9 mouse cellular contexts compared by ENCODE assay signal in genomic region chr2:31769115-31769514, GRCm38 (mm10). TPM values are rescaled to one million over a fixed set of nuclear protein-coding genes. Genes with fewer than 3 reads are reported as not detected.
DNase-seq lines count a peak whose midpoint lies in the region; ATAC-seq lines count a peak whose summit lies in the region.
"Had no signal": no experiment of that assay in that cellular context is flagged by ENCODE, and none has a peak within 500 bp of the region (broad histone marks: within the 10 kb centered on the region; RNA-seq: fewer than 3 reads in every experiment).

No protein-coding gene starts in this region.

- WGBS in hindbrain, embryonic 13.5 days, result 57% methylated on average over 4 of the region's 4 CpGs
- WGBS in hindbrain, embryonic 10.5 days, result 68% methylated on average over 4 of the region's 4 CpGs
- WGBS in embryonic facial prominence, embryonic 11.5 days, result 40% methylated on average over 4 of the region's 4 CpGs
- WGBS in hindbrain, embryonic 16.5 days, result 43% methylated on average over 4 of the region's 4 CpGs
- WGBS in midbrain, embryonic 14.5 days, result 56% methylated on average over 4 of the region's 4 CpGs

- no peaks in the 10 kb centered on the region for H3K9me3 ChIP-seq in hindbrain, embryonic 13.5 days
- H3K9me3 ChIP-seq in hindbrain, embryonic 10.5 days, result 0 out of 2 replicates have a peak, but pooled peaks cover under 1% of the 10 kb centered on the region
- H3K9me3 ChIP-seq in embryonic facial prominence, embryonic 11.5 days (replicated peaks; ENCODE audit: control insufficient read depth, low read length), result no peaks in the 10 kb centered on the region
- H3K9me3 ChIP-seq in hindbrain, embryonic 16.5 days (ENCODE audit: control insufficient read depth, low read length), result no peaks in the 10 kb centered on the region
- H3K9me3 ChIP-seq in midbrain, embryonic 14.5 days (ENCODE audit: control insufficient read depth, low read length), result no peaks in the 10 kb centered on the region
- H3K9me3 ChIP-seq: G1E had no signal

- ATAC-seq in hindbrain, embryonic 13.5 days (ENCODE audit: low FRiP score), result no peak
- ATAC-seq in embryonic facial prominence, embryonic 11.5 days (replicated peaks; ENCODE audit: insufficient number of reproducible peaks, low FRiP score, low TSS enrichment, low read depth), result 0 out of 2 replicates have a peak, but pooled peaks have one; percentile 21
- no peak for ATAC-seq in hindbrain, embryonic 16.5 days
- ATAC-seq in midbrain, embryonic 14.5 days (ENCODE audit: low FRiP score, low TSS enrichment), result no peak

- H3K27me3 ChIP-seq in hindbrain, embryonic 13.5 days, result no peaks in the 10 kb centered on the region
- no peaks in the 10 kb centered on the region for H3K27me3 ChIP-seq in hindbrain, embryonic 10.5 days (ENCODE audit: insufficient read depth, poor library complexity, severe bottlenecking)
- no peaks in the 10 kb centered on the region for H3K27me3 ChIP-seq in embryonic facial prominence, embryonic 11.5 days (ENCODE audit: control insufficient read depth, insufficient read depth, low read length)
- no peaks in the 10 kb centered on the region for H3K27me3 ChIP-seq in hindbrain, embryonic 16.5 days (replicated peaks; ENCODE audit: control insufficient read depth, insufficient read depth, low read length)
- no peaks in the 10 kb centered on the region for H3K27me3 ChIP-seq in midbrain, embryonic 14.5 days (ENCODE audit: control insufficient read depth, insufficient read depth, low read length)

- peak overlapping the region; percentile 50 for H3K27ac ChIP-seq in hindbrain, embryonic 13.5 days
- no peak overlapping the region for H3K27ac ChIP-seq in hindbrain, embryonic 10.5 days
- H3K27ac ChIP-seq in embryonic facial prominence, embryonic 11.5 days (replicated peaks; ENCODE audit: low read depth, low read length), result peak overlapping the region; percentile 16; the same call in 1 of the 2 replicates
- H3K27ac ChIP-seq in hindbrain, embryonic 16.5 days (ENCODE audit: low read depth, low read length), result no peak overlapping the region
- 0 out of 2 replicates have a peak overlapping the region, but pooled peaks have one; percentile 14 for H3K27ac ChIP-seq in midbrain, embryonic 14.5 days (replicated peaks; ENCODE audit: low read depth, low read length)

- H3K4me3 ChIP-seq in hindbrain, embryonic 13.5 days, result no peak overlapping the region
- H3K4me3 ChIP-seq in hindbrain, embryonic 10.5 days, result no peak overlapping the region
- H3K4me3 ChIP-seq in embryonic facial prominence, embryonic 11.5 days (ENCODE audit: low read depth, low read length), result no peak overlapping the region
- H3K4me3 ChIP-seq in hindbrain, embryonic 16.5 days (ENCODE audit: low read length), result no peak overlapping the region
- H3K4me3 ChIP-seq in midbrain, embryonic 14.5 days (replicated peaks; ENCODE audit: low read depth, low read length), result no peak overlapping the region

- H3K9ac ChIP-seq in hindbrain, embryonic 13.5 days, result no peak overlapping the region; the same call in 1 of the 2 replicates
- H3K9ac ChIP-seq in embryonic facial prominence, embryonic 11.5 days (replicated peaks; ENCODE audit: low read length), result no peak overlapping the region
- H3K9ac ChIP-seq in hindbrain, embryonic 16.5 days (ENCODE audit: low read depth, low read length), result no peak overlapping the region
- H3K9ac ChIP-seq in midbrain, embryonic 14.5 days (replicated peaks; ENCODE audit: low read length), result no peak overlapping the region

- no peak overlapping the region for H3K4me2 ChIP-seq in hindbrain, embryonic 13.5 days
- H3K4me2 ChIP-seq in embryonic facial prominence, embryonic 11.5 days (ENCODE audit: low read depth, low read length), result peak overlapping the region; percentile 7; the same call in 1 of the 2 replicates
- peak overlapping the region; percentile 6; the same call in 1 of the 2 replicates for H3K4me2 ChIP-seq in hindbrain, embryonic 16.5 days (ENCODE audit: low read length)
- H3K4me2 ChIP-seq in midbrain, embryonic 14.5 days (ENCODE audit: low read length), result no peak overlapping the region

- H3K4me1 ChIP-seq in hindbrain, embryonic 13.5 days (replicated peaks), result peaks cover 56% of the 10 kb centered on the region
- peaks cover 56% of the 10 kb centered on the region for H3K4me1 ChIP-seq in hindbrain, embryonic 10.5 days (replicated peaks)
- H3K4me1 ChIP-seq in embryonic facial prominence, embryonic 11.5 days (ENCODE audit: control insufficient read depth, insufficient read depth, low read length), result peaks cover 9% of the 10 kb centered on the region; the same call in 1 of the 2 replicates
- H3K4me1 ChIP-seq in hindbrain, embryonic 16.5 days (ENCODE audit: control insufficient read depth, insufficient read depth, low read depth, low read length), result peaks cover 9% of the 10 kb centered on the region
- peaks cover 16% of the 10 kb centered on the region for H3K4me1 ChIP-seq in midbrain, embryonic 14.5 days (ENCODE audit: control insufficient read depth, insufficient read depth, low read length)

- intact Hi-C loops in left cerebral cortex, postnatal 36 days (cut with DNase I), result no loop called here

- DNase-seq in hindbrain, embryonic 10.5 days (ENCODE audit: low spot score), result no peak
- no peak for DNase-seq in embryonic facial prominence, embryonic 11.5 days (ENCODE audit: low spot score)
- no peak for DNase-seq in midbrain, embryonic 14.5 days
- no peak for DNase-seq in cerebellum, adult 11 months
- DNase-seq in left cerebral cortex, postnatal 36 days (ENCODE audit: low spot score in 2 of 2), result no peak
- DNase-seq in embryo, embryonic 10.5 days (ENCODE audit: low spot score), result no peak

- no peaks in the 10 kb centered on the region for H3K36me3 ChIP-seq in hindbrain, embryonic 13.5 days
- H3K36me3 ChIP-seq in hindbrain, embryonic 10.5 days, result peaks cover 23% of the 10 kb centered on the region
- no peaks in the 10 kb centered on the region for H3K36me3 ChIP-seq in embryonic facial prominence, embryonic 11.5 days (replicated peaks; ENCODE audit: control insufficient read depth, insufficient read depth, low read depth, low read length)
- H3K36me3 ChIP-seq in hindbrain, embryonic 16.5 days (ENCODE audit: control insufficient read depth, insufficient read depth, low read length), result no peaks in the 10 kb centered on the region
- H3K36me3 ChIP-seq in midbrain, embryonic 14.5 days (ENCODE audit: control insufficient read depth, insufficient read depth, low read length), result no peaks in the 10 kb centered on the region

RNA-seq across cellular contexts. Expression of gene Qrfp, which starts 41.3 kb away (rescaled TPM):
- 0.08 TPM in 1 of 2 replicates, not detected in the other for polyA plus RNA-seq in hindbrain, embryonic 13.5 days (2015; fragmentation: Nextera tagmentation; extraction: Ambion mirVana)
- polyA plus RNA-seq in hindbrain, embryonic 10.5 days (2016; fragmentation: Nextera tagmentation; extraction: Ambion mirVana), result 0.12 and 0.20 TPM in 2 replicates
- polyA plus RNA-seq in embryonic facial prominence, embryonic 11.5 days (2014; fragmentation: Nextera tagmentation; extraction: Ambion mirVana), result 0.14 and 0.22 TPM in 2 replicates
- polyA plus RNA-seq in hindbrain, embryonic 16.5 days (2015; fragmentation: Nextera tagmentation; extraction: Ambion mirVana), result 0.09 TPM in 1 of 2 replicates, not detected in the other
- polyA plus RNA-seq in midbrain, embryonic 14.5 days (2014; fragmentation: Nextera tagmentation; extraction: Ambion mirVana), result 0.13 TPM in 1 of 2 replicates, not detected in the other
- not detected for total RNA-seq in left cerebral cortex, postnatal 36 days (2021)
- polyA plus RNA-seq: G1E had no signal

Comparison
In these comparisons a context has a peak if more than half of its experiments do, and no peak if none do; other contexts are left out.
1. H3K27ac ChIP-seq: peak in hindbrain, embryonic 13.5 days (single experiment), embryonic facial prominence, embryonic 11.5 days (single experiment) and midbrain, embryonic 14.5 days (single experiment); none in hindbrain, embryonic 10.5 days (single experiment) and hindbrain, embryonic 16.5 days (single experiment).
2. H3K4me2 ChIP-seq: peak in embryonic facial prominence, embryonic 11.5 days (single experiment) and hindbrain, embryonic 16.5 days (single experiment); none in hindbrain, embryonic 13.5 days (single experiment) and midbrain, embryonic 14.5 days (single experiment).